Mouse (Mus musculus) retina, embryonic 14.5 days (tissue): ENCODE measurements around the gene Foxa2.

Source experiments
- DNase-seq: peaks from one replicate; pipeline ENCODE4 v3.0.0-alpha.2; 2015; ENCODE audit warnings: low spot score

Gene Foxa2

DNA sequence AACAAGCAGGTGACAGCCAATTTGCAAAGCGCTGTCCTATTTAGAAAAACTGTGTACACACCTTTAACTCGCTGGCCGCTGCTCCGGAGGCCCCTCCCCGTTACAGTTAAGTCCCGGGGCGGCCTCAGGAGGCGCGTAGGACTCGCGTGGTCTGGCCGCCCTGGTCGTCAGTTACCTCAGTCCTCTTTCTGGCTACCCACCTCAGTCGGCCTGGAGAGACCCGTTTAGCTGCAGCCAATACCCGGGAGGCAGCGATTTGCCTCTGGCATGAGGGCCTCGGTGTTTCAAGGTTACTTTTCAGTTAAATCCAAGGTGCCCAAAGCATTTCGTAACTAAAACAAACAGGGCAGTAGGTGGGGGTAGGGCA lies at the start of gene Foxa2:
TSS of gene Foxa2 (minus strand) at position 171 of the 367 bp plus-strand sequence.
- DNase-seq, result peak; percentile 14

DNA sequence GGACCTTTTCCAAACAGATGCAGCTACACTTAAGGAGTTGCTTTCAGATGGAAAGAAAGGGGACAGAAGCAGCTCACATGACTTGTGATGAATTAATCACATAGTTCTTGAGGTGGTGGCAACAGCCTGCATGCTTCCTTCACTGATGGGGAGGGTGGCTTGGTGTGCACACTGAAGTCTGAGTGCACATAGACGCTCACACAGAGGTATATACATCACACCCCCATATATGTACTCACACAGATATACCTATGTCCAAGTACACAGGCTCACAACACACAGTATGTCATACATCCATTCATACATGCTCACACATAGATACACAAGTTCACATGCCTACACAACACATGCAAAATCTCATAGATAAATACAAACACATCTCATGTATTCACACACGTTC lies 45.3 kb upstream of the Foxa2 start:
- DNase-seq, result no peak

GRCm38 (mm10) chr2:148091657-148092056 lies 44.9 kb upstream of the Foxa2 start:
- no peak for DNase-seq

DNA sequence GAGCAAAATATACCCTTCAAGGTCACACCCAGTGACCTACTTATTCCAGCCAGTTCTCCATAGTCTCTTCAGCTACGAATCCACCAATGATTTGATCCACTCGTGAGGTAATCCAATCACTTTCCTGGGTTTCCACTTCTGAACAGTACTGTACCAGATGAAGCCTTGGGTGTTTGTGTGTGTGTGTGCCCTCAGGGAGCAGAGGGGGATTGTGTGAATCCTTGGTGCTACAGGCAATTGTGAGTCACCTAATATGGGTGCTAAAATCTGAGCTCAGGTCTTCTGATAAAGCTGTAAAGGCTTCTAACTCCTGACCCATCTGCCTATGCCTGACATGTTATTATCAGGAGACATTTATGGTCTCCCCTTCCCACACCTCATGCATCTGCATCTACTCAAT lies 43.3 kb upstream of the Foxa2 start:
- no peak for DNase-seq

- no peak for DNase-seq
Observed at GRCm38 (mm10) chr2:148085529-148085928, 38.8 kb upstream of the Foxa2 start.

DNA sequence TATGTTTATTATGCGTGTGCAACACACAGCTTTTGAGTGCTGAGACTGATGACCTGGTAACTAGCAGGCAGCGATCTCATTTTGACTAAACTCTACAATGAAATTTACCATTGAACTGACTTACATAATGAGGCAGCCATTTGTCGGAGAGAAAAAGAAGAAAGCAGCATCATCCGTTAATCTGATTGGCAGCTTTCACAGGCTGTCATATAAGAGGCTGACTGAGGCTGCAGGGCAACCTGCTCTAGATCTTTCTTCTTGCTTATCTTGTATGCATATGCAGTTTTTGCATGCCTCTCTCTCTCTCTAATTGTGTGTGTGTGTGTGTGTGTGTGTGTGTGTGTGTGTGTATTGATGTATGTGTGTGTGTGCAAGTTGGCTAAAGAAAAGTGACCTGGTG lies 38.4 kb upstream of the Foxa2 start:
- DNase-seq, result no peak

GRCm38 (mm10) chr2:148082283-148082682 lies 35.5 kb upstream of the Foxa2 start:
- peak; percentile 75 for DNase-seq

GRCm38 (mm10) chr2:148060705-148061104 lies 13.9 kb upstream of the Foxa2 start:
- DNase-seq, result no peak

DNA sequence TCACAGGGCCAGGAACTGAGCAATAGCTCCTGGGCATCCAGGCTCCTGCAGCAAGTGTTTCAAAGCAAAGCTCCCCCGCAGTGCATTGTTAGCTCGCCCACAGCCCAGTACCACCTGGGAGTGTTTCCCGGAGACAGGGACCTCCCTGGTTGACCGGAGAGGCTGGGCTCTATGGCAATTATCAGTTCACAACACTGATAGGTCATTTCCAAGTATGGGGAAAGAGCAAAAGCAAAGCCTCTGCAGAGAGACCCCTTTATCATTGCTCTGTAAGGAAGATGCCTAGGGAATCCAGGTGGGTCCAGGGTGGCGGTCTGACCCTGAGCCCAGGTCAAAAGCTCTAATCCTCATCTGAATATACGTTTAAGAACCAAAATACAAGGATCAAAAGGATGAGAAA lies 6.6 kb upstream of the Foxa2 start:
- DNase-seq, result no peak

GRCm38 (mm10) chr2:148048484-148049129 lies 1.8 kb upstream of the Foxa2 start:
- peak; percentile 89 for DNase-seq

- peak; percentile 2 for DNase-seq
Observed at GRCm38 (mm10) chr2:148047611-148048010, 842 bp upstream of the Foxa2 start.

GRCm38 (mm10) chr2:148045937-148046798 lies 601 bp downstream of the Foxa2 start:
- DNase-seq, result peak; percentile 32

GRCm38 (mm10) chr2:148045543-148045936 lies 1.2 kb downstream of the Foxa2 start:
- DNase-seq, result peak; percentile 19

DNA sequence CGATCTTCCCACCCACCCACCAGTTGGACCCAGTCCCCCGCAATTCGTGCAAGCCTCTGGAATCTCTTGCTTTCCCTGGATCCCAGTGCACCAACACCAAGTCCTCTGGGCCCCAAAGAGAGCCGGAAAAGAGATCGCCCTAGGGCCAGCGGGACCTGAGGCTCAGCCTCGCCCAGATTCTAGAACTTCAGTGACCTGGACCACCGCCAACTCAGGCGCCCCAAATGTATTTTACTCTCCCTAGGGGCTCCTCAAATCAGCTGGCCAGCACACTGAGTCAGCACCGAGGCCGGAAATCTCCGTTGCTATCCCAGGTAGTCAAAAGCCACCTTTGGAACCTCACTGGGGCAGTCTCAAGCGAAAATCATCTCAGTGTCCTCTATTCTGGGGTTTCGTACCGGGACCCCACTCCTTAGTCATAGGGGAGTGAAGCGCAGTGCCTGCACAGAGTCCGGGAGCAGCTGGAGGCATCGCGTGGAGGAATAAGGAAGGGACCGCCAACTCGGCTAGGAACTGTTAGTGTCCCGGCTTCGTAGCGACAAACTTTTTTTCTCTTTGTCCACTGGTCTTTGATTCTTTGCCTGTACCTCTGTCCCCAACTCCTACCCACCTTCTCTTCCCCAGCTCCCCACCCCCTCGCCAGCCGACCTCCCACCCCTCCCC lies 1.8 kb downstream of the Foxa2 start:
- DNase-seq, result peak; percentile 9

DNA sequence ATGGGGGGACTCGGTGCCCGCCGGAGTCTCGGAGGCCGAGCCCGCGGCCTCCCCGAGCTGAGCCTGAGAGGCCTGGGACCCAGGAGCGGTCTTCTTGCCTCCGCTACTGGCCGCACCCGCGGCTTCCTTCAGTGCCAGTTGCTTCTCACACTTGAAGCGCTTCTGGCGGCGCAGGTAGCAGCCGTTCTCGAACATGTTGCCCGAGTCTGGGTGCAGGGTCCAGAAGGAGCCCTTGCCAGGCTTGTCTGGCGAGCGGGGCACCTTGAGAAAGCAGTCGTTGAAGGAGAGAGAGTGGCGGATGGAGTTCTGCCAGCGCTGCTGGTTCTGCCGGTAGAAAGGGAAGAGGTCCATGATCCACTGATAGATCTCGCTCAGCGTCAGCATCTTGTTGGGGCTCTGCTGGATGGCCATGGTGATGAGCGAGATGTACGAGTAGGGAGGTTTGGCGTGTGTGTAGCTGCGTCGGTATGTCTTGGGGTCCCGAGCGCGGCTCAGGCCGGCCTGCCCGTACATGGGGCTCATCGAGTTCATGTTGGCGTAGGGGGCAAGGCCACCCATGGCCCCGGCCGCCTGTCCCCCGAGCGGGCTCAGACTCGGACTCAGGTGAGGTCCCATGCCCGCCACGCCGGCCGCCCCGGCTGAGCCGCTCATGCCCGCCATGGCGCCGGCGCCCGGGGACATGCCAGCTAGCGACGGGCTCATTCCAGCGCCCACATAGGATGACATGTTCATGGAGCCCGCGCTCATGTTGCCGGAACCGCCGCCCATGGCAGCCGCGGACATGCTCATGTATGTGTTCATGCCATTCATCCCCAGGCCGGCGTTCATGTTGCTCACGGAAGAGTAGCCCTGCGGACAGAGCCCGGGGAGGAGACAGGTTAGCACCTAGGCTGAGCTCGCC lies 2.5 kb downstream of the Foxa2 start:
- peak; percentile 27 for DNase-seq

DNA sequence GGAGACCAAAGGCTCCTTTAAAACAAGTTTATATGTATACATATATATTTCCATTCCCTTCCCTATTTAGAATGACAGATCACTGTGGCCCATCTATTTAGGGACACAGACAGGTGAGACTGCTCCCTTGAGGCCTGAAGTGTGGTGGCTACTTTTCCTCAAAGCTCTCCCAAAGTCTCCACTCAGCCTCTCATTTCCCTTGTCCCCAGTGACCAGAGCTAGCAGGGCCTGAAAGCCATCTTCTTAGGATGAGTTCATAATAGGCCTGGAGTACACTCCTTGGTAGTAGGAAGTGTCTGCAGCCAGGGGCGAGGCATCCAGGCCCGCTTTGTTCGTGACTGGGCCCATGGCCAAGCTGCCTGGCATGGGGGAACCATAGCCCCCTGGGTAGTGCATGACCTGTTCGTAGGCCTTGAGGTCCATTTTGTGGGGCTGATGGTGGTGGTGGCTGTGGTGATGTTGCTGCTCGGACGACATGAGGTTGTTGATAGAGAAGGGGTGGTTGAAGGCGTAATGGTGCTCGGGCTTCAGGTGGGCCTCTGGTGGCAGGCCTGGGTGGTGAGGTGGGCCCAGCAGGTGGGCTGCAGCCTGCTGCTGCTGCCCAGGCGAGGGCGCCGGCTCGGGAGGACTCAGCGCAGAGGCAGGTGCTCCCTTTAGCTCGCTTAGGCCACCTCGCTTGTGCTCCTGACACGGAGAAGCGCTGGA lies 3.3 kb downstream of the Foxa2 start:
- peak; percentile 21 for DNase-seq

DNA sequence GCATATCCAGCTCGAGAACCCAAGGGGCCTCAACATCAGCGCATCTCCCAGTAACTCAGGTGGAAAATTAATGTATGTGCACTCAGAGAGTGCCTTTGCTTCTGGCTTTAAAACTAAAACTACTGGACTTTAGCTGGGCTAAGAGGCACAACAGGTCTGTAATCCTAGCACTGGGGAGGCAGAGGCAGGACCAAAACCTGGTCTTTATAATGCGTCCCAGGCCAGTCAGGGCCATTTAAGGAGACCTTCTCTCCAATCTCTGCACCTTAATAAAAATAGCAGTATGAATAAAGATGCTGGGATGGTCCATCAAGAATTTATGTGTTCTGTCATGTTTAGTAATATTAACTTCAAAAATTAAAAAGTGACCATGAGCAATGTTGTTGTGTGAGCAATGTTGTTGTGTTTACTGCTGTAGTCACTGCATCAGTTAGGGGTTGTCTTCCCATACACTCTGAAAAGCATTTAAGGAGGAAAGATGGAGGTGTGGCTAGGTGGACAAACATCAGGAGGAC lies 4.6 kb downstream of the Foxa2 start:
- peak; percentile 23 for DNase-seq

GRCm38 (mm10) chr2:148041381-148041780 lies 5.4 kb downstream of the Foxa2 start:
- DNase-seq, result no peak

GRCm38 (mm10) chr2:148040236-148041121 lies 6.3 kb downstream of the Foxa2 start:
- peak; percentile 64 for DNase-seq
